Mouse (Mus musculus): ENCODE data around the gene Grm2.

DNA sequence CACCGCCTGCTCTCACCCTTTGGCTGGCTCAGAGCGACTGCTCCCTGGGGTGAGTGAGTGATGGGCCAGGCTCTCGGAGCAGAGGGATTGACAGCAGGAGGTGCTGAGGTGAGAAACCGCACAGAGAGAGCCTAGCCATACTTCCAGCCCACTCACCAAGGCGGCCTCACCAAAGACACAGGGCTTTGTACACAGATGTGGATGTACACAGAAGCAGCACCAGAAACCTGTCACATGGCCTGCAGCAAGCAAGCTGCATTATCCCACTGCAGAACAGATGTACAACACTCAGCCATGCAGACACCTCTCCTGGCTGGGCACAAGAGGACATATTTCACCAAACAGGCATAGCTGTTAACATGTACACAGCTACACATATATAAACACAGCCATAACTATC lies 1.7 kb upstream of the Grm2 start:
- TF ChIP-seq GATA1 (IDR thresholded peaks at IDR 0.05; ENCODE audit: borderline replicate concordance, low read length) (no peak), FLI1 (IDR thresholded peaks at IDR 0.05; ENCODE audit: low read length) (no peak)
